Mouse (Mus musculus) right cerebral cortex, adult 18-20 months (tissue): ENCODE measurements at regions not wholly inside any gene's neighbourhood (a gene's known extent, or its start where the extent isn't known, plus 50 kb on each side); places are given as distances from the start of the nearest gene placed in this dataset.
A peak's percentile ranks its signal among the peaks of the same experiment; 100 is the strongest.

ENCODE experiments used
- DNase-seq: peaks from one replicate; pipeline ENCODE4 v3.0.0; 2022; ENCODE audit warnings: mixed read lengths

DNA sequence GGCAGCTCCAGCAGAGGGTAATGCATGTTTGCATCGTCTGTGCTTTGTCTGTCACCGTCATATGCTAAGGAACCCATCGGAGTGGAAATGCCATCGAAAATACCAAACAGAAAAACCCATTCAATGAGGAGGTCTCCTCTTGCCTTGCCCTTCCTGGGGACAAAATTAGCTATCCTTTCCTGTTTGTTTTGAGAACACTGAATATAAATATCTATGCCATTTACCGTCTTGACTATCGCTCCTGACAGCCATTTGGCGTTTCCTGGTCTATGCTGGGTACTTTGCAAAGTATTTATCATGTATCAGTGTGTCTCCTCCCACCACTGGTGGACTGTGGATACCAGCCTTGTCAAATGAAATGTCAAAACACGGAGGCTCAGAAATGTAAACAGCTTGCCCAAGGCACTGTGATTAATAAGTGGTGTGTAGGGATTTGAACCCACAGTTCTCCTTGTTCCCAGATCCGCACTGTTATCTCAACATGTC is 239.2 kb upstream of the Tbx3 start:
- no peak for DNase-seq

DNA sequence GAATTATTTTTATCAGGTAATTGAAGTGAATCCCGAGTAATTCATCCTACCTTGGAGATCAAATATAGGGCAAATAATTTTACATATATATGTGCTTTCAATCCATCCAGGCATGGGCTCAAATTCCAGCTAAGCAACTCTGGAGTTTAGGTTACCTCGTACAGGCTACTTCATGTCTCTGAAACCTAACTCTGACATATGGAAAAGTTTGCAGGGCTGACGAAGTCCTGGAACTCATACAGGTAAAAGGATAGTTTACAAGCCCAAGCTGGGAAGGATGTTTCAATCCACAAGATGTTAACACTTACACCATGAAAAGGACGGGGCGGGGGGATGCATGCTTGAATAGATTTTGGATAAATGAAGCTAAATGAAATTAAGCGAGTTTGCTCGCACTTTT is 235.9 kb upstream of the Tbx3 start:
- DNase-seq = no peak

DNA sequence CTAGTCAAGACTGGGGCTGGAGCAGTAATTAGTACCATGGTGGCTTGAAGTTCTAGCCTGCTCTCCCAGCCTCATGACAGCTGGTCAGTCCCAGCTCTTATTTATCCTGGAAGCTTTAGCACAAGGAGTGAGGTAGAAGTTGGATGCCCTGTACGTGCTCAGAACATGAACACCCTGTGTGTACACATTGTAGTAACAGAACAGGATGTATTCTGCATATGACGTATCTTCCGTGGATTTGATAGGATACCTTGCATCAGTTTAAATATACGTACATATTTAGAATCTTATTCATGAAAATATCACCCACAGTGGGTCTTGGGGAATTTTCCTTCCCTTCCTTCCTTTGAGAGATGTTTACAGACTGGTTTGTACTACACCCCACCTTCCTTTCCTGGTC is 222.0 kb upstream of the Tbx3 start:
- DNase-seq = no peak

DNA sequence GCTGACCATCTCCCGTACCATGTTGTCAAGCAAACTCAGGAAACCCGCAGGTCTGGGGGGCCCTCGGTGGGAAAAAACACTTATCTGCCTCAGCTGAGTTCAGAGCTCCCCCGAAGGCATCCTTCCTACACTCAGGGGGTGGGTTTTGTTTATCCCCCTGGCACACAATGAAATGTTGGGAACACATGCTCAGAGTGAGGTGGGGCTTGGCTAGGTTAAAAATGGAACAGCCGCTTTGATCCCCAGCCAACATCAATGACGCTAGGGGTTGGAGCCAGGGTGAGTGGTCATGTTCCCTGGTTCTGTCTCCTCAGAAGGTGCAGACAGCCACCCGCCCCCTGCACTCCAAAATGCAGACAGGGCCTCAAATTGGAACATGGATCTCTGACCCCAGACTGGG is 221.3 kb upstream of the Tbx3 start:
- peak; percentile 3 for DNase-seq

DNA sequence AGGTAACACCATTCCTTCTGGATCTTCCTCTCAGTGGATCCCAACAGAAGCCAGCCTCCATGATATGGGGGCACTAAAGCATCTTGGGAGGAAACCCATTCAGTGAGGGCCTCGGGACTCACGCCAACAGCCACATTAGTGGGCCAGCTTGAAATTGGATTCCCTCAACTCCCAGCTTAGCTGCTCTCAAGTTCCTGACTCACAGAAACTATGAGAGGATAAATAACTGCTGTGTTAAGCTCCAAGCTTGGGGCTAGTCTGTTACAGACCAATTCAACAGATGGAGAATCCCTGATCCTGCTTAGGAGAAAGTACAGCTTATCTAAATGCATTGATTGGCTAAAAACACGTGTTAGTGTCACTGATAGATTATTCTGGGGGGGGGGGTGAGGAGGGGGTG is 210.7 kb upstream of the Tbx3 start:
- no peak for DNase-seq

DNA sequence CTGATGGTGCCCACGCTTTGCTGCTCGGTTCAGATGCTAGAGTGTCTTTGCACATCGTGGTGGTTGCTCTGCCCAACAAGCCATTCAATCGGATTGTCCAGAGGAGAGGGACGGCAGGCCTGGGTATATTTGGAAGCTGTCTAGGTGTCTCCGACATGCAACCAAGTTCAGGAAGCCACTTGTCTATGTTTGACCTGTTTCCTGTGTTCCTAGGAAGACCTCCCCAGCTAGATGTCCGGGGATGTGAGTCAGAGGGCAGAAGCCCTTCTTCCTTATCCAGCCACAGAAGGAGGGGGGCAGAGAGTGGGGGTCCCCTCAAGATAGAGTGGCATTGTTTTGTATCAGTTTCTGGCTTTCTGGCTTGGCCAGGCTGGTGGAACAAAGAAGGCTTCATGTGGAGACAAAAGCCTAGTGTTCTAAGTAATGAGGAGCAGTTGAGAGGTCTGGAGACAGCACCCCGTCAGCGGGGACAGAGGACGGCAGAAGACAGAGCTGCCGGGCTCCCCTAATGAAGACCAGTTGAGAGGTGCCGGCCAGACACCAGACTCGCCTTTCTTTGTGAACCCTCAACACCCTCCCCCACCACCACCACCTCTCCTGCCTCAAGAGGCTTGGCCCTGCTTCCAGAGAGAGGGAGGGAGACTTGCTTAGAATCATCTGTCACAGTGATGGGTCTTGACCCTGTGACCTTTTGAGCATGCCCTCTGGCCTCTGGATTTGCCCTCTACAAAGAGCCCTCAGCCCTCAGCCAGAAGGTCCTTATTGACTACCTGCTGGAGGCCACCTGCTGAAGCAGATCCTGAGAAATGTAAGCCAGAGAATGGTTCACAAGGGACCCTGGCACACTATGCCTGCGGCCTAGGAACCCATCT is 207.6 kb upstream of the Tbx3 start:
- DNase-seq = no peak

DNA sequence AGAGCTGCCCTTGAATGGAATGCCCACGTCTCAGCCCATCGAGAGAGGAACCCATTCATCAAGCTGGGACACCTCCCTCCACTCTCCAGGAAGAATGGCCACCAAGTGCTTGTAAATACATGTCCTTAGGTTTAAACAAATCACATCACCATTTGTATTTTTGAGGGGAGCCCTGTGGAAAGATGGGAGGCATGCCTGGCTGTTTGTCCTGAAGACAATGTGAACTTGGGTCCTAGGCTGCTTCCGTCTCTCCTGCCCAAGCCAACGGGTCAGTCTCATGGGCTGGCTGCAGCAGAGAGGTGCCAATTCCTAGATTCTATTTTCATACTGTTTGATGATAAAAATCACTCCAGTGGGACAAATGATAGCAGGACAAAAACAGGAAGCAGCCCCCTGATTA is 205.9 kb upstream of the Tbx3 start:
- DNase-seq = no peak

DNA sequence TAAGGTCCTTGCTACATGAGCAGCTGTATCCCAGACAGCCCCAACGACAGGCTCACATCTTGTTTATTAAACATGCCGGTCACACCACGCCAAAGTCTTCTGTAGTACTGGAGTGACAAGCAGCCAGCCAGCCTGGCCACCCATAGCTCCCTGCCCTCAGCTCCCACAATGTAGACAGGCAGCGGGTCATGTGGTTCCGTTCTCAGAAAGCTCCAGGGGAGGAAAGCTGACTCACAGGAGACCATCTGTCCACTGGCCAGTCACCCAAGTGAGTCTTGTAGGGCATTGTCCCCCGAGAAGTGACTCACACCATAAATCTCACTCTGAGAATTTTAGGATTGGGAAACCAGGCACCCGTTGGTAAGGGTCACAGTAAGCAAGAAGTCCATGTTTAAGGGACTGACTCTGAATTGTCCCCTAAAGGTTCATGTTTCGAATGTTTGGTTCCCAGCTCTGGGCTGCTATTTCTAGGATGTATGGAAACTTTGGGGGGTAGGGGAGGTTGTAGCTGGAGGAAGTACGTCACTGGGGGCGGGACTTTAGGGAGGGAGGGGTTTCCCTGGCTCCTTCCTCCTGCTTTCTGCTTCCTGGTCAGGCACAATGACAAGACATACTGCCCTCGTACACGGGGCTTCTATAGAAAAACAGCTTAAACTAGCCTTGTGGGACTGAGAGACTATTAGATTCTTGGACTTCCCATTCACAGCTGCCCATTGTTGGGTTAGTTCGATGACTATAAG is 203.0 kb upstream of the Tbx3 start:
- DNase-seq = peak; percentile 9

DNA sequence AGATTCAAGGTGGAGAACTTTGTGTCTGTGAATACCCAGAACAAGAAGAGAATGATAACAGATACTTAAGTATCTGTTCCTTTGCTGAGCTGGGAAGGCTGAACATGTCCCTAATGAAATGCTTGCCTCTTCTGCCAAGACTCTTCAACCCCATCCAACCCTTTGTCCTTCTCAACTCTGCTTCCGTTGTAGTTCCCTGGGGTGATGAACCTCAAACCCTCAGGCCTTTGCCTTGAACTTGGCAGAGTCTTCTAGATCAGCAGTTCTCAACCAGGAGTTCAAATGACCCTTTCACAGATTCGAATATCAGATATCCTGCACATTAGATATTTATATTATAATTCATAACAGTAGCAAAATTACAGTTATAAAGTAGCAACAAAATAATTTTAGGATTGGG is 192.5 kb upstream of the Tbx3 start:
- DNase-seq = no peak

DNA sequence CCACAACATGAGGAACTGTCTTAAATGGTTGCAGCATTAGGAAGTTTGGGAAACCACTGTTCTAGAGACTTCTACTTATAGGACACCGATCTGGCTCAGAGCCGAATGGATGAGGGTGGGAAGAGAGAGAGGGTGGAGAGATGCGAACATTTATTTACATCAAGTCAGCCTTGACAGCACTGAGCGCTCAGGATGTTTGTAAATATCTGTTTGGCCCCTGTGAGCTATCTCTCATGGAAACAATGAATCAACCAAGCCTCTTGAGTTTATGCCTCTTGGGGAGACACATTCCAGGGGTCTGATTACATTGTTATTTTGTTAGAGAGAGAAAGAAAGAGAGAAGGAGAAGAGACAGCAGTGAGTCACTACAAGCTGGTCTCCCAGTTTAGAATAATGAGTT is 192.1 kb upstream of the Tbx3 start:
- peak; percentile 20 for DNase-seq

DNA sequence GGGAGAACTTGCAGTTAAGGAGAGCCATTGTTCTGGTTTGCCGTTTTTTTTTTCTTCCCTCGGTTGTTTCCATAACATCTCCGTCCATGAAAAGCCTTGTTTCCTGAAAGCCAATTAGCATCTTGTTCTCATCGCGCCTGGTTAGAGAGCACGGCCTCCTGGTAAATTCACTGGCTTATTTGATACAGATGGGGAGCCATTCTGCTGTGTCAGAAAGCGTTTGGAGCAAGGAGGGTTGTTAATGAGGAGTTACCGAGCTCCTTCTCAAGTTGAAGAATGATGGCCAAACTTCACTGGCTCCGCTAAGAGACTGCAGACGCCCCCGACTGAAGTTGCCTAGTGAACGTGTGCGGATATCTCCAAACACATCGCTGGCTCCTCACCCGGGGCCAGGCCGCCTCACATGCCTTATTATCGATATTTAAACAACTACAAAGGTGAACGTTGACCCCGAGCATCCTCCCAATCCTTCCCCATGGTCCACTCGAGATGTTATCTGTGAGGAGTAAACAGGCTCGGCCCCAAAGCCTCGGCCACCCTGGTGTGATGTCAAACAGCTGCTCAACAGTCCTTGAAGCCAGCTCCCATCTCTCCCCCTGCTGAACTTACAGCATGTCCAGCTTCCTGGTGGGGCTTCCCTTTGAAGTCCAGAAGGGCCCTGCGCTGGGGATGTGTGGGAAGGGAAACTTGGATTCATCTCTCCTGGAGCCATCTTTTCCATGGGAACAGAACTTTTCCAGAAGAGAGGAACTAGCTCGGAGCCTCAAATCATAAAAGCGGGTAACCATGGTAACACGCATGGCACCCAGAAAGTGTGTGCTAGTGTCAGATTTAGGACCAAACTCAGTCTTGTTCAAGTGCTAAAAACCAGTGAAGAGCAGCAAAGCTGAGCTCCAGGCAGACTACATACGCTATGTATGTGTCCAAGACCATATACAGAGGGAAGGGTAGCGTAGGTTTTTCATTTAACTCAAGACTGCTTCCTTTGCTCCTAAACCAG is 190.0 kb upstream of the Tbx3 start:
- peak; percentile 35 for DNase-seq

DNA sequence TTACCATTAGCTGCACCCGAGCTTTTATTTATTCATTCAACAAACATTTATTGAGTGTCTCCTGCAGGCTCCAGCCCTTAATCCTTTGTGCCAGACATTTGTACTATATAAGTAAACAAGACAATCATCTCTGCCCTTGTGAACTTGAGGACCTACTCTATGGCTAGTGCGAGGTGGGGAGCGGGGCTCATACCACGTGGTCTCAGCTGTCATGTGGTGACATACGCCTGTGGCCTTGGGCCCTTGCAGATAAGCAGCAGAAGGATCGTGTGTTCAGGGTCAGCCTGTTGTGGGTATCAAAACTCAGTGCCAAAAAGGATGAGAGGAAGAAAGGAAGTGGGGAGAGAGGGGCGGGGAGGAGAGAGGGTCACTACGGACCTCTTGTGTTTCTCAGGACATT is 186.8 kb upstream of the Tbx3 start:
- no peak for DNase-seq

DNA sequence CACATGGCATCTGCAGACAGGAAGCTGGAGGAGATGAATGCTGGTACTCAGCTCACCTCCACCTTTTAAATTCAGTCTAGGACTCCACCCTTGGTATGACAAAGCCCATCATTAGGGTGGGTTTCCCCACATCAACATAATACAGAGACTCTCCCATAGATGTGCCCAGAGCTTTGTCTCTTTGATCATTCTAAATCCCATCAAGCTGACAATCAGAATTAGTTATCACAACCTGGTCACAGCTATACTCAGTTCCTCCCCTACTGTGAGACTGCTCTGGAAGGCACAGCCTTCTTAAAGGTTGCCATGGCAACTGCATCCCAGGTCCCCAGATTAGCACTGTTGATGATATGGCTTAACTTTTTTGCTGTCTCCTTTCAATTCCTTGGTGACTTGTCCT is 184.3 kb upstream of the Tbx3 start:
- no peak for DNase-seq

DNA sequence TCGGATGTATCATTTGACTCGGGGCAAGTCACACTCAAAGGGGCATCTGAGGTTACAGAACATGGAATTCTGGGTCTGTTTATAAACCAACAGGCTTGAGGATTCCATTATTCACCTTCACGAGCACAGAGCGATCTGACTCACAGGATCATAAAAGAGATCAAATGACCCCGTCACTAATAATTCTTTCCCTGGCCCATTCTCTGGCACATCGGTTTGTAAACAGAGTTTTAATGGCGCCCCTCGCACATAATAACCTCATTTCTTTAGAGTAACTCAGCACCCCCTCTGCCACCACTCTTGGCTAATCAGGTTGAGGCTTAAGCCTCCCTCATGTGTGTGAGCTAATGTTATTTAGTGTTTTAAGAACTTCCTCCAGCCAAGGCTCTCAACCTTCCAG is 183.3 kb upstream of the Tbx3 start:
- DNase-seq = no peak

DNA sequence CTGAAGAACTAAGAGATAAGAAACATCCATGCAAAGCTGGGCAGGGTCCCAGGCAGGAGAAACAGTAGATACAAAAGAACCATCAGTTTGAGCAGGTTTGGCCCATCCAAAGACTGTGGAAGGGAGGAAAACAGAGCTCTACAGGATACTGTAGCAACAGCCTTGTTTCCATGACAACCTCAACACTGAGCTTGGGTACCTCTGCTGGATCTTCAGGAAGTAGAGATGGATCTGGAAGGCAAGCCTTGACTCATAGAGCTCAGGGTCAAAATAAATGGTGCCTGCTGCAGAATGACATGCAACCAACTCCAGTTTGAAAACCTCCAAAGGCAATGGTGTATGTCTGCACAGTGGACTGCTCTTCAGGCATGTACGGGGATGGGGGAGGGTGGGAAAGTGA is 173.0 kb upstream of the Tbx3 start:
- DNase-seq = peak; percentile 8

DNA sequence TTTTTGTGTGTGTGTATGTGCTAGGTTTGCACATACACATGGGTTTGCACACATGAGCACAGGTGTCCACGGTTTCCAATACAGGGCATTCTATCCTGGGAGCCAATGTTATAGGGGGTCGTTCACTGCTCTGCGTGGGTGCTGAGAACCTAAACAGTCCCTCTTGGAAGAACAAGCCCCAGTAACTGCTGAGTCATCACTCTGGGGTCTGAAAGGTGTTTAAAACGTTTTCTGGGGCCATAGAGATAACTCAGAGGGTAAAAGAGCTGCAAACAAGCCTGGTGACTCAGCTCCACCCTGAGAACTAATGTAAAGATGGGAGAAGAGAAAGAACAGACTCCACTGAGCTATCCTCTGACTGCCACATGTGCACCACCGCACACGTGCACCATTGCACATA is 172.0 kb upstream of the Tbx3 start:
- no peak for DNase-seq

DNA sequence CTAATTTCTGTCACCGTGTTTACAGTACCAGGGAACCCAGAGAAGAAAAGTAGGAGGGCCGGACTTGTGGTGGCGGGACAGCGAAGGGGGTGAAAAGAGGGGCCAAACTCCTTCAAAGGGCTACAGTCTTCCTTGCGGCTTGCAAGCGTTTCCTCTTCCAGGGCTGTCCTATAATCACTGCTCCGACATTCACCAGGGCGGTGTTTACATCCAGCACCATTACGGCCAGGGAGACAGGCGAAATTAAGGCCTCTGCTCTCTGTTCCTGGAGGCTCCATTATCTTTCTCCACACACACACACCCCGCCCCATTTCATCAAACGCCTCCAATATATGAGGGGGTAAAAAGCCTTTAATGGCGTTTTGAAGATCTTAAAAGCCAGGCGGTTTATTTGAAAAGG is 162.8 kb upstream of the Tbx3 start:
- no peak for DNase-seq

DNA sequence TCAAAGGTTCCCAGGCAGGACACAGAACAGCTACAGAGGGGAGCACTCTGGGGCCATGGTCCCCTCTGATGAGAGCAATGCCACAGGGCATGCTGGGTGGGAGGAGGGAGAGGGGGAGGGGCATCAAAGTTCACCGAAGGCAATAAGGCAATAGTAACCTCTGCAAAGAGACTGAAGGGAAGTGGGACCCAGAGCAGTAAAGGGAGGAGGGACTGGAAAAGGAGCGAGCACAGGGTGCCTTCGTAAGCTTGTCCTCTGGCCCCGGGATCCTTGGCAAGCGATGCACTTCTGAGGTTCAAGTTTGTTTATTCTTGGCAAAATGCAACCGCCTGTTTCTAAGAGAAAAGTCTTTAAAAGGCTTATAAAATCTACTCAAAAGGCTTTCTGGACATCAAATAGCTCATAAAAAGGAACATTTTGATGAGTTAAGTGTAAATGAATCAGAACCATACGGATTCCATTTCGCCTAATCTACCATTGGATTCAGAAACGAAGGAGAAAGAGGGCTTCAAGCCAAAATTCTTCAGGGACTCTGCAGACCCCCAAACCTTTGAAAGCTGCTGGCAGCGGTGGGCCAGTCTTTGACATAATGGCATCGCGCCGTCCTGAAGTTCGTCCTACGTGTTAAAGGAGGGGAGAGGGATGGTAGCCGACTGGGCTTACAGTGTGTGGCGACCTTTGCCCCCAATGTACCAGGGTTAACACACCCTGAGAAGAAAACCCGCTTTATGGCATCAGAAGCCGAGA is 151.8 kb upstream of the Tbx3 start:
- DNase-seq = no peak

DNA sequence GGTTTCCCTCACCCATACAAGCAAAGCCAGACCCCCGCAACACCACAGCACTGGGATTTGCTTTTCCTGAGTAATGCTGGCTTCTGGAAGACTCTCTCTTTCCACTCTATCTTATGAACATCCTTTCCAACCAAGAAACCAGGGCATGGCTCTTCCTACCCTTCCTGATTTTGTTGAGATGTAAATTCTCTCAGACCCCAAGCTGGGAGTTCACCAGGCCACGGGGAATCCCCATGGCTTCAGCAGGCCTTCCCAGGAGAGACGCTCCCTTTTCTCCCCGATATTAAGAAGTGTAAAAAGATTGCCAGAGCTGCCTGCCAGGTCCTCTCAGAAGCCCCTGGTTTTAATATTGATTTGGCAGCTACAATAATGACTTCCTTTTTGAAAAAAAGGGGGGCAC is 146.3 kb upstream of the Tbx3 start:
- DNase-seq = no peak

DNA sequence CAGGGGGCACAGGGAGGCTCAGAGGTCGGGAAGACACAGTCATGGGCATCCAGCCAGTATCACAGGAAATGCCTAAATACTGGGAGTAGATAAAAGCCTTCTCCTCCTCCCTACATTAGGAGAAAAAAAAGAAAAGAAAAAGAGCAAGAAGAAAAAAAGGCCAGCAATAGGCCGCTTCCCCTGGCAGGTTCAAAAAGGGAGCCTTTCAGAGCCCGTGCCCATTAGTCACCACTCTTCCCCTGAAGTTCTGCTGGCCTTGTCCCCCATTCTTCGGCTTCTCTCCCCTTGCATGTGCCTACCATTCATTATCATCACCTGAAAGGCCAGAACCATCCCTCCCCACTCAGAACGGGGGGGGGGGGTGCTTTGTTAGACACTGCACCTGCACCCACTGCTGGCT is 144.5 kb upstream of the Tbx3 start:
- DNase-seq = no peak

DNA sequence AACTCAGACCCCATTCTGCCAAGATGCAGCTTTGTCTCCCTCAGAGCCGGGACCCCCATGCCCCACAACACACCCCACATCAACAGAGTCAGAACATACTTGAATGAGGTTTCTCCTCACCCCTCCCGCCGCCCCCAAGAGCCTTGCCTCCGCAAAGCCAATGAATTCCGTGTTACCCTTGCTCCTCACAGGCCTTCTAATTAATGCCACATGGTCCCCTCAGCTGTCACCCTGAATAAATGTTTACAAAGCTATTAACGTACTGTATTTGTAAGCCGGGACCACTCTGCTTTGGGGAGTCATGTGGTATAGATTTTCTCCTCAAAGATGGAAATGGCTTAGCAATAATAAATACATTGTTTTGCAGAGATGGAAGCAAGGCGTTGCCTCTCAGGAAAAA is 140.5 kb upstream of the Tbx3 start:
- no peak for DNase-seq

DNA sequence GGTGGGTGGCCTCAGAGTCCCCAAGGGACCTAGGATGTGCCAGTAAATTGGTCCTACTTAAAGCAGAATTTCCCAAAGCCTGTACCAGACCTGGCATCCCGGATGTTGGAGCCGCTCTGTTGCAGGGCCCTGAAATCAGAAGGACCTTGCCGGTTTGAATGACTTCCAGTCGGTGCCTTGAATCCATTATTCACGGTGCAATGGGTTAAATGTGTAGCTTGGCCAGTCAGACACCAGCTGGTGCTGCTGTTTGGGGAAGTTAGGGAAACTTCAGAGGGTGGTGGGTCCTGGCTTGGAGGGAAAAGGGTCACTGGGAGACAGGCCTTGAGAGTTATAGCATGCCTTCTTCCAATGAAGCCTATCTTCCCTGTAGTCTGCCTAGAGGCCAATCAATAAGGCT is 135.5 kb upstream of the Tbx3 start:
- no peak for DNase-seq
